Mouse (Mus musculus) olfactory bulb, adult 2 months (tissue): ENCODE data around the gene Pdzd2. TPM values are rescaled to one million over a fixed set of nuclear protein-coding genes. Genes with fewer than 3 reads are reported as not detected.

Source experiments
- H3K27ac ChIP-seq: fragments of 200-500 bp; 2 replicates; pipeline ENCODE4 v1.5.1; 2012; ENCODE audit warnings: low read depth, low read length; ENCODE audit not compliant: insufficient read depth
- H3K4me1 ChIP-seq: fragments of 200-500 bp; 2 replicates; pipeline ENCODE4 v1.6.1; 2012; ENCODE audit warnings: low read length; ENCODE audit not compliant: control insufficient read depth, insufficient read depth
- H3K4me3 ChIP-seq: fragments of 200-500 bp; 2 replicates; pipeline ENCODE4 v1.5.1; 2012; ENCODE audit warnings: mild to moderate bottlenecking, low read depth, low read length, moderate library complexity; ENCODE audit not compliant: insufficient read depth
- CTCF ChIP-seq: fragments of 200-500 bp; IDR thresholded peaks from 2 replicates; pipeline ENCODE4 v1.5.1; 2012; ENCODE audit warnings: low read depth, mild to moderate bottlenecking, low read length, moderate library complexity; ENCODE audit not compliant: insufficient read depth
- POLR2A ChIP-seq: fragments of 200-500 bp; IDR thresholded peaks from 2 replicates; pipeline ENCODE4 v1.6.1; 2012; ENCODE audit warnings: mild to moderate bottlenecking, low read depth, low read length, moderate library complexity; ENCODE audit not compliant: insufficient read depth
- WGBS: fragments of 180-500 bp; shearing (Covaris S2); methylation state at CpG from one replicate; pipeline ENCODE4 v1.1.7; 2018; 5-methylcytosine and 5-hydroxymethylcytosine counted together
- polyA plus RNA-seq: library from polyadenylated mRNA; stranded (reverse); fragments of >200 nt; gene quantifications from 2 replicates; pipeline ENCODE4 v1.2.4, GENCODE M21; 2012; ENCODE audit warnings: low replicate concordance; ENCODE audit not compliant: missing spikeins, insufficient read depth, insufficient read length

Gene Pdzd2
- polyA plus RNA-seq, 1 experiment = not detected

GRCm38 (mm10) chr15:12334381-12334780 lies 405.3 kb downstream of the Pdzd2 start:
- no peak overlapping the region for H3K27ac ChIP-seq
- peaks cover 2% of the 10 kb centered on the region; the same call in 1 of the 2 replicates for H3K4me1 ChIP-seq
- no peak overlapping the region for H3K4me3 ChIP-seq
- WGBS = 85% methylated on average over 4 of the region's 4 CpGs
- TF ChIP-seq POLR2A (no peak), CTCF (no peak)

GRCm38 (mm10) chr15:12331300-12331699 lies 408.4 kb downstream of the Pdzd2 start:
- 56% methylated on average over 1 of the region's 1 CpGs for WGBS
- no peak overlapping the region for H3K4me3 ChIP-seq
- TF ChIP-seq CTCF = no peak
- TF ChIP-seq POLR2A = no peak
- H3K27ac ChIP-seq = no peak overlapping the region
- peaks cover under 1% of the 10 kb centered on the region; the same call in 1 of the 2 replicates for H3K4me1 ChIP-seq

GRCm38 (mm10) chr15:12330892-12331291 lies 408.8 kb downstream of the Pdzd2 start:
- Histone ChIP-seq H3K4me1 (no peaks in the 10 kb centered on the region), H3K4me3 (no peak overlapping the region), H3K27ac (no peak overlapping the region)
- no peak for TF ChIP-seq POLR2A
- TF ChIP-seq CTCF = no peak

DNA sequence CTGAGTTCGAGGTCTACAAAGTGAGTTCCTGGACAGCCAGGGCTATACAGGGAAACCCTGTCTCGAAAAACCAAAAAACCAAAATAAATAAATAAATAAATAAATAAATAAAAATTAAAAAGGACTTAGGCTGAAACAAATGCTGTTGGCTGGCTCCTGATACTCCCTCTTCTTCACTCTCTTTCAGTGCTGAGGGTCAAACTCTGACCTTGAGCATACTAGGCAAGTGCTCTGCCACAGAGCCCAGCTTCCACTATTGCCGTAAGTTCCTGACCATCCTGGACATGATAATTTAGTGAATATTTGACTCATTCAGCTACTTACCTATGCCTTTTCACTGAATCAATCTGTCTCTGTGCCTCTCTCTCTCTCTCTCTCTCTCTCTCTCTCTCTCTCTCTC lies 409.3 kb downstream of the Pdzd2 start:
- peaks cover 3% of the 10 kb centered on the region; the same call in 1 of the 2 replicates for H3K4me1 ChIP-seq
- H3K27ac ChIP-seq = no peak overlapping the region
- no peak overlapping the region for H3K4me3 ChIP-seq
- TF ChIP-seq POLR2A = no peak
- no peak for TF ChIP-seq CTCF
- WGBS = 88% methylated on average over 3 of the region's 3 CpGs

GRCm38 (mm10) chr15:12324326-12324725 lies 415.4 kb downstream of the Pdzd2 start:
- TF ChIP-seq CTCF (no peak), POLR2A (no peak)
- peaks cover 5% of the 10 kb centered on the region; the same call in 1 of the 2 replicates for H3K4me1 ChIP-seq
- no peak overlapping the region for H3K27ac ChIP-seq
- WGBS = 89% methylated on average over 1 of the region's 1 CpGs
- H3K4me3 ChIP-seq = no peak overlapping the region

DNA sequence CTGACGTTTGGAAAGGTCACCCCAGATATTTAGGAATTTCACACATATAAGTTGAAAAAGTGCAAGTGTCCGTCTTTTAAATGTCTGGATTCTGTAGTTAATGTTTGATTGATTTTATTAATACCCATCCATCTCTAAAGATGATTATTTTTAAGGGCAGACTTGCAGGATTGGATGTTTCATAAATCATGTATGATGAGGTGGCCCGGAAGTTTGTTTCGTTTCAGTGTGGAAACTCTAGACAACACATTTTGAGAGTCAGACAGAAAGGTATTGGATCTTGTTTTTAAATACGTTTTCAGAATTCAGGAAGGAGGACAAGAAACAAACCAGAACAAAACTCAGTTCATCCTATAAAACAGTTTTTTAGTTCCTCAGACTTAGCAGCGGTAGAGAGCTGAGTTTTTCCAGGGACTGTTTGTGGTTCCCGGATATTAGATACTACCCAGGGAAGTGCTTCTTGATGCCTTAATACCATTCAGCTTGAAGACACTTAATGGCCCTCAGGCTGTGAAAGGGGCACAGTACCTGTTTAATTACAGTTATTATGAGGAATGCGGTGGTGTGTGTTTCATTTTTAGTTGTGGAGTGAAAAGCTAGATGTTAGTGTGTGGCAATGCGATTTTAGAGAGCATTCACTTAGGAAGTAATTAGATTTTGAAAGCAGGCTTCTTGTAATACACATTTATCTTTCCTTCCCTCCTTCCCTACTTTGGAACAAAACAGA lies 416.9 kb downstream of the Pdzd2 start:
- Histone ChIP-seq H3K4me3 (peak overlapping the region; percentile 92), H3K27ac (no peak overlapping the region), H3K4me1 (peaks cover 5% of the 10 kb centered on the region; the same call in 1 of the 2 replicates)
- 2% methylated on average over 9 of the region's 9 CpGs for WGBS
- TF ChIP-seq POLR2A = no peak
- no peak for TF ChIP-seq CTCF

DNA sequence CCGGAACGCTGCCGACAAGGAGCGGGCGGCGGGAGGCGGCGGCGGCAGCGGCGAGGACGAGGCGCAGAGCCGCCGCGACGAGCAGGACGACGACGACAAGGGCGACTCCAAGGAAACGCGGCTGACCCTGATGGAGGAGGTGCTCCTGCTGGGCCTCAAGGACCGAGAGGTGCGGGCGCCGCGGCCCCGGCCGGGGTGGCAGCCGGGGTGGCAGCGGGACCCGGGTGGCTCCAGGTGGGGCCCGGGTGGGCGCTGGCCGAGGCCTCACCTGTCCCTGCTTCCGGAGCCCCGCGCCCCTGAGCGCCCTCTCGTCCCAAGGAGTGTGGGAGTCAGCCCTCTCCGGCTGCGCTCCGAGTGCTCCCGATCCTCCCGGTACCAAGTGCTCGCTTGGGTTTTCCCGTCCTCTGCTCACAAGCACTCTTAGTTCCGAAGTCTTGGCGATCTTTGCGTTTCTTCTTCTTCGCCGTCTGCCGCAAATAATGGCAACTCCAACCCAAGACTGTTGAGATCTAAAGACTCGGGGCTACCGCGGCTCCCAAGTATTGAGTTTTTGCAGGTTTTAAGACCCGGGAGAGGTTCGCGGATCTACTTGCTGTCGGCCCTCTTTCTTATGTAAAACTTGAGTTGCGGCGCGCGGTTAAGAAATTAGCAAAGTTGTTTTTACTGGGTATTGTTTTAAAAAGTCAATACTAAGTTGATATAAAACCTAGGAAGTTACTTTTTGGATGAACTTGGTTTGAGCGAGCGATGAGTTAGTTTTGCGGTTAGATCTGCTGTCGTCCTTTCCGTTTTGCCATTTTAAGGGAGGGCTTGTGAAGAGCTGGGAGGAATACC lies 417.7 kb downstream of the Pdzd2 start, which contains the start of gene 1810049J17Rik:
Gene 1810049J17Rik, minus strand, starts transcription at position 112 of the 834 bp plus-strand sequence.
- H3K4me1 ChIP-seq = peaks cover 5% of the 10 kb centered on the region; the same call in 1 of the 2 replicates
- H3K4me3 ChIP-seq = peak within 1 kb of the TSS; percentile 92
- TF ChIP-seq POLR2A (no peak), CTCF (no peak)
- WGBS = under 1% methylated on average over 70 of the region's 70 CpGs
- H3K27ac ChIP-seq = peak within 1 kb of the TSS; percentile 75

DNA sequence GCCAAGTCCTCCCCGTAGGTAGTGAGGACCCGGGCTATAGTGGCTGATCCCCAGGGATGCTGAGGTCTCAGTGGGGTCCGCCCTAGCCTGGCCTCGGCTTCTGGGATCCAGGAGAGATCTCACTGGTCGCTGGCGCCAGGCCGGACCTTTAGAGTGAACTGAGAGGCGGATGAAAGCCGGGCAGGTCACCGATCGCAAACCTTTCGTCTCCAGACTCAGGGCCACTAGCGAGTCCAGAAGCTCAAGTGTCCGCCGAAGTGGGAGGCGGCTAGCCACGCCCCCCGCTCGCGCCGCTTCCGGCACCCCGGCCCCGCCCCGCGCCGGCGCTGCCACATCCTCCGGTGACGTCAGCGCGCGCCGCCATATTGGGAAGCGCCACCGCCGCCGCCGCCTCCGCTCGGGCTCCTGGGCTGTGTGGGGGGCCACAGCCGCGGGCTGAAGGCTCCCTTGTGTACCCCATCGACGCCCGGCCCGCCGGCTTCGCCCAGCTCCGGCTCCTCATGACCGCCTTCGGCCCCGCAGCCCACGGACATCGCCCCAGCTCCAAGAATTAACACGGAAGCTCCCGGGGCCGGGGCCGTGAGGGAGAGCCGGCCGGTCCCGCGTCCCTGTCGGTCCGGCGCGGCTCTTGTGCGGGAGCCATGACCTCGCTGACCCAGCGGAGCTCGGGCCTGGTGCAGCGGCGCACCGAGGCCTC lies 418.5 kb downstream of the Pdzd2 start, which contains the start of gene Golph3:
Gene Golph3, plus strand, starts transcription at position 360 of the 697 bp plus-strand sequence.
- Histone ChIP-seq H3K27ac (peak within 1 kb of the TSS; percentile 75), H3K4me3 (peak within 1 kb of the TSS; percentile 92), H3K4me1 (peaks cover 5% of the 10 kb centered on the region; the same call in 1 of the 2 replicates)
- peak; percentile 89 for TF ChIP-seq POLR2A
- no peak for TF ChIP-seq CTCF
- WGBS = under 1% methylated on average over 74 of the region's 74 CpGs
